Mouse (Mus musculus): Measurements from ENCODE around the gene Xrcc3. TPM values are rescaled to one million over a fixed set of nuclear protein-coding genes. Genes with fewer than 3 reads are reported as not detected.

The Xrcc3 gene
- total RNA-seq, 2 experiments from 2014 or later, result 1.9 to 2.2 TPM

DNA sequence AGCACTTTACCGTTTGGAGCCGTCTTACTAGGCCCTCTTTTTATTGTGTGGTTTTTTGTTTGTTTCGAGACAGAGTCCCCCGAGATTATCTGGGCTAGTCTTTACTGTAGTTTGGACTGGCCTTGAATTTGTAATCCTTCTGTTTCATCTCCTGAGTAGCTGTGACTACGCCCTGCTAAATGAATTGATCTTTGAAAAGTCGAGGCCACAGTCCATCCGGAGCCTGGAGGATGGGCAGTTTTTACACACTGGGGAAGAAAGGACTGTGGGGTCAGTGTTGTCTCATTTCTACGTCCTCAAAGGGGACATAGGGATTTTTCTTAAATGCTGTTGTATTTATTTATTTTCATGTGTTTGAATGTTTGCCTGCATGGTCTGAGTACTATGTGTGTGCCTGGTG lies 4.3 kb upstream of the Xrcc3 start:
- DNase-seq (ENCODE audit: low spot score), result no peak
- intact Hi-C loops (cut with DNase I), result no loop called here

DNA sequence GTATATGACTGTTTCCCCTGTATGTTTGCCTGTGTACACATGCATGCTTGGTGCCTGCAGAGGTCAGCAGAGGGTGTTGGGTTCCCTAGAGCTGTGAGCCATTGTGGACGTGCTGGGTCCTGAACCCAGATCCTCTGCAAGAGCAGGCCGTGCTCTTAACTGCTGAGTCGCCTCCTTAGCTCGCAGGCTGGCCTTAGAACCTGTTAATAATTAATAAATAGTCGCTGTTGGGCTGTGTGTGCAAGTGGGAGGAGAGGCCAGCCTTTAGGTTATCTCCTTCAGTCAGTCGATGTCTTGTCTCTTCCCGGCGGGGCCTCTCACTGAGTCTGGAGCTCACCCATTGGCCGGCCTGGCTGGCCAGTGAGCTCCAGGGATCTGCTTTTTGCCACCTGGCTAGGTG lies 3.3 kb upstream of the Xrcc3 start:
- intact Hi-C loops (cut with DNase I), result no loop called here
- no peak for DNase-seq (ENCODE audit: low spot score)

DNA sequence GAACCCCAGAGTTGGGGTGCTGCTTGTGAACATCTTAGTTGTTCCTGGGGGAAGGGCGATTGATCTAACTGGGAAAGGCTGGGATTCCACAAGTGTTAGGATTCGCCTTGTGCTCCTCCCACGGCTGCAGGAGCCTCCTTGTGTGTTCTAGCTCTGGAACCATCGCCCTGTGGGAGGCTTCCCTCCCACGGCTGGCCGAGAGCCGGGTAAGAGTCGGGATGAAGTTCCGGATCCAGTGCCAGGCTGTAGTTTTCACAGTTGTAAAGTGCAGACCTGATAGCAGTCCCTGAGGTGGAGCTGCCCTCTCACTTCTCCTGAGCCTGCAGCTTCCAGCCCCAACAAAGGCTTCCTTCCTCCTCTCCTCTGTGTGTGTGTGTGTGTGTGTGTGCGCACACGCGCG lies 2.9 kb upstream of the Xrcc3 start:
- intact Hi-C loops (cut with DNase I), result no loop called here
- peak; percentile 35 for DNase-seq (ENCODE audit: low spot score)

DNA sequence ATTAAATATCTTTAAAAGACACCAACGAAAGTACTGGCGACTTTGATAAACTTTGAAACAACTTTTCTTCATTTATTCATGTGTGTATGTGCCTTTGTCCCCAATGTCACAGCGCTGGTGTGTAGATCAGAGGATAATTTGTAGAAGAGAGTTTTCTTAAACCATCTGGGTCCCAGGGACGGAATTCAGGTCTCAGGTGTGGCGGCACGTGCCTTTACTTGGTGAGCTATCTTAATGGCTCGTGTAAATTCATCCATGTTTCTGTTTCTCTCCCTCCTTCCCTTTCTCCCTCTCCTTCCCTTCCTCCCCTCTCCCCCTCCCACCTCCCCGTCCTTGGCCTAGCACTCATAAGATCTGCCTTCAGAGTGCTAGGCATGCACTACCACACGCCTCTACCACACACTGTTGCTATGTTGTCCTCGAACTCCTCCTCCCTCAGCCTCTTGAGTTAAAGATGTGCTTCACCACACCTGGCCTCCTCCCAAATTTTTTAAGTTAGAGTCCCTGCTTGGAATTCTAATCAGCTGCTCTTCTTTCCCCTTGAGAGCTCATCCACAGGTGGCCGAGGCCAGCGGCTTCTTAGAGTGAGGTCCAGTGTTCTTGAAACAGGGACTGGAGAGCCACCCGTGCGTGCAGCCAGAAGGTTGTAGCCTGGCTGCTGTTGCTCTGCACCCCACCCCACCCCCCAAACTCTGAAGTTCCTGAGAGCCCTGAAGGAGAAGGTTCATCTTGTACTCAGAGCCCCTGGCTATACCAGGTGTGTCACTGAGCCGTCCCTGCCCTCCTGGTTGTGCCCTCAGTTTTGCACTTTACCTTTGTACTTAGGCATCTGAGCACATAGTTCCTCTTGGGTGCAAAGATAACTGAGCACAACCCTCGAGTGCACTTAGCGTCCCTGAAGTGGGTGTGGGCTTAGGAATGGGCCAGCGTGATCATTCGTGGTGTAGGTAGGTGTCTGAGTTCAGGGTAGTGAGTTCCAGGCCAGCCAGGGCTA lies 1.4 kb upstream of the Xrcc3 start:
- intact Hi-C loops (cut with DNase I), result loop anchor here (5.0 kb wide), 1 partner anchor 58 kb away; the partner anchor contains the start of gene Klc1
- DNase-seq (ENCODE audit: low spot score), result no peak

DNA sequence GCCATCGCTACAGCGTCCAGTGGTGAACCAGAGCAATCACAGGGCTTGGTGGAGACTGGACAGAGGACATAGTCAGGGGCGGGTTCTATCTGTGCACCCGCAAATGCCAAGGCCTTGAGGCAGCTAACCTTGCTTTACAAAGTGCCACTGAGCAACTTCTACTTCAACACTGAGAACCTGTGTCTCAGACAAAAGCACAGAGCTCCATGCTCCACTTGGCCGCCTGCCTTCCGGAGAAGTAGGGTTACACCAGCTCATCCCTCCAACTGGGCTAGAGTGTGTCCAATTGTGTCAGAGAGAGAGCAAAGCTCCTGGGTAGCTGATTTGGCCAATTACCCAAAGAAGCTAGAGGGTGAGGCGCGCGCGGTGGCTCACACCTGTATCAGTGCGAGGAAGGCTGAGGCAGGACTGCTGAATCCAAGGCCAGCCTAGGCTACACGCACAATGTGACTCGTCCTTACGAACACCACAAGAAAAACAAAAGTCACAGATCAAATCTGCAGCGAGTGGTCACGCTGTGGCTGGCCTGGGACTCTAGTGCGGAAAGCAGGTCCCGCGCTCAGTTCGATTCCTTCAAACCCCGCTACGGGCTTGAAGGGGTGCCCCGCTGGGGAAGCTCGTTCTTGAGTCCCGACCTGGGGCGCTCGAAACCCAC lies 435 bp downstream of the Xrcc3 start:
- intact Hi-C loops (cut with DNase I), result loop anchor here (5.0 kb wide), 1 partner anchor 56 kb away; the partner anchor contains the start of gene Klc1
- no peak for DNase-seq (ENCODE audit: low spot score)

DNA sequence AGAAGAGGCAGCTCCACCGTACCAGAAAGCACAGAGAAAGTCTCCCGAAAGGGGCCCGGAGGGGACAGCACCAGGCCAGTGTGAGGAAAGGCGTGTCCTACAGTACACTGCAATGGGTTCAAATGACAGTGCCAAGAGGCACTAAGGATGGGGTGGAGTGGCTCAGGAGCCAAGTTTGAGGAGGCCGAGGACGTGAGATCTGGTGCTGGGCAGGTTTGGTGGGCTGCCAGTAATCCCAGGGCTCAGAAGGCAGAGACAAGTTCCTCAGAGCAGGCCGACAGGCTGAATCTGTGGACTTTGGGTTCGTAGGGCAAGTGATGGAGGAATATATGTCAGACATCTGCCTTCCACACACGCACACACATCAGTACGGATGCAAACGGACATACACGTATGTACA lies 1.1 kb downstream of the Xrcc3 start:
- intact Hi-C loops (cut with DNase I), result loop anchor here (5.0 kb wide), 1 partner anchor 55 kb away; the partner anchor contains the start of gene Klc1
- no peak for DNase-seq (ENCODE audit: low spot score)

DNA sequence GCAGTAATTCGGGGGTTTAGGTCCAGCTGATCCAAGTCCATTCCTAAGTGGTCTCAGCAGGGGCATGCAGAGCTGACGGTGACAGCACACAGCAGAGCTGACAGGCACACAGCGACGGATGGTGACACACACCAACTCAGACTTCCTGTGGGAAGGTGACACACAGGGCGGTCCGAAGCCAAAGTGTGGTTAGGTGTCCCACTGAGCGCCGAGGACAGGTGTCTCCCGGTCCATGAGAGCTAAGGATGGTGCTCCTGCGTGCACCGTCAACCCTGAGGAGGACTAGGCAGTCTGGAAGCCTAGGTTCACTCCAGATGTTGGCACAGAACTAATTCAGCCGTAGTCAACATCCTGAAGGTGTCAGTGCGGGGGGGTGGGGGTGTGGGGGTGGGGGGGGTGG lies 1.6 kb downstream of the Xrcc3 start:
- DNase-seq (ENCODE audit: low spot score), result no peak
- intact Hi-C loops (cut with DNase I), result loop anchor here (5.0 kb wide), 1 partner anchor 55 kb away; the partner anchor contains the start of gene Klc1

DNA sequence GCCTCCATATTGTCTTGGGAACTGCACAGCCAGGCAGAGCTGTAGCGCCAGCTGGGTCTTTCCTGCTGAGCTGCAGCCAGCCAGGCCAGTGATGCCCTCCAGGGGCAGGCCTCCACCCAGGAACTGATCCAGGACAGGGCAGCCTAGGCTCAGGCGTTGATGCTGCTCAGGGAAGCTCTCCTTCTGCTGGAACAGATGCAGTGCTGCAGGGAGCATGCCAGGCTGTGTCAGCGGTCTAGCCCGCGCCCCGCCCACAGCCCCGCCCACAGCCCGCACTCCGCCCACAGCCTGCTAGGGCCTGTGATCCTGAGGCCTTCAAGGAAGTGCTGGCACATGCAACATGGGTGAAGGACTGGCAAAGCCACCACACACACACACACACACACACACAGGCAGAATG lies 3.9 kb downstream of the Xrcc3 start:
- DNase-seq (ENCODE audit: low spot score), result peak; percentile 46
- intact Hi-C loops (cut with DNase I), result loop anchor here (2.0 to 5.0 kb wide), 2 partner anchors 15 to 52 kb away; partner anchors contain the start of gene Klc1

DNA sequence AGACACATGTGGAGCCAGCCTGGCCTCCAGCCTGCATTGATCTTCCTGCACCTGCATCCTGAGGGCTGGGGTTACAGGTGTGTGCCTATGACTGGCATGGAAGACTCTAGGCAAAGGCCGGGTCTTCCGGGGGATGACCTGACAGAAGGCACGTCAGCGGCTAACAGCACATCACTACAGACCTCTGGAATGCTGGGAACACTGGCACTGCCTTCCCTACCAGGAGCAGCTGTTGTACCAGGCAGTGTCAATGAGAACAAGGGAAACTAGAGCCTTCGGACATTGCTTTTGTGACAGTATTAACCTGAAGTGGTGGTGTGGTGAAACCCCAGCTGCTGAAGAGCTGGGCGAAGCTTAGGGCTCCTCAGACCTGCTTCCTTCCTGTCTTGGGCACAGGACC lies 4.9 kb downstream of the Xrcc3 start:
- DNase-seq (ENCODE audit: low spot score), result no peak
- intact Hi-C loops (cut with DNase I), result loop anchor here (2.0 kb wide), 1 partner anchor 14 kb away; no protein-coding TSS in a partner anchor

DNA sequence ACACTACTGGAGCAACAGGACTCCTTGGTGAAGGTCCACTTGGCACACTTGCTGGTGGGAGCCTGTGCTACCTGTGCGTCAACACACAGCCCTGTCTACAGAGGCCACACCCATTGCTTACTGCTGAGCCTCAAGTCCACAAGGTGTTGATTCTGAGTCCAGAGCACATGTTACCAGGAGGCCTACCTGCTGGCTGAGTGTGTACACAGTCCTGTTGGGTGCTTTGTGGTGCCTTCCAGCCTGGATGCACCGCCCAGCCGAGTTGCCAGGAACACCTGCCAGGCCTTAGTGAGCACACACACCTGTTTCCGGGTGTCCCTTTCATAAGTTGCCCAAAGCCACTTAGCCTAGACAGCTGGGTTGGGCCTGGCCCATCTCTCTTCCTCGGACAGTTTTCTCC lies 10.1 kb downstream of the Xrcc3 start:
- intact Hi-C loops (cut with DNase I), result no loop called here
- DNase-seq (ENCODE audit: low spot score), result no peak

DNA sequence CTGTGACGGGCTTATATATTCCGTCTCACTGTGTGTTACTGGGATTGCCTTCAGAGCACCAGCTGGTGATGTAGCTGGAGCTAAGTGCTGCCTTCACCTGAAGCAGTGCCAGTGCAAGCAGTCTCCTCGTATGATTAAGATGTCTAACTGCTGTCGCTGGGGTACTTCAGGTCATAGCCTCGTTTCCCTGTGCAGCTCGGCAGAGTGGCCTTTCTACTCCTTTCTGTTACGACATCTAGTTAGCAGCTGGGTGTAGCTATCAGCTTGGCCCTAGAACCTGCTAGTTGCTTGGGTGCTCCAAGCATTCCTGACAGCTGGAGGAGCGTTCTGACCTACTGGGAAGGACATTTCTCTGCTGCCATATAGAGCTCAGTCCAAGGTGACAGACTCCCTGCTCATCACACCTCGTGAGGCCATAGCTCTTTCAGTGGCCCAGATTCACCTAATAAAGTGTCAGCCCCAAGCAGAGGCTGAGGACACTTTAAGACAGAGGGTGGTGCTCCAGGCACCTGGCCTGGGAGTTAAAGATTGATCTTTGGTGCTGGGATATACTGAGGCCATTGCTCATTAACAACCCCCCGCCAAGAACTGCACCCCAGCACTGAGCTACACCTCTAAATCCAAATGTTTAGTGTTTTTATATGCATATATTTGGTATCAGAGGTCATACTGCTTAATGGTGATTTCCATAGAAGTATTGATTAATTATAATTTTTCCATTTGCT lies 13.1 kb downstream of the Xrcc3 start:
- no peak for DNase-seq (ENCODE audit: low spot score)
- intact Hi-C loops (cut with DNase I), result no loop called here

DNA sequence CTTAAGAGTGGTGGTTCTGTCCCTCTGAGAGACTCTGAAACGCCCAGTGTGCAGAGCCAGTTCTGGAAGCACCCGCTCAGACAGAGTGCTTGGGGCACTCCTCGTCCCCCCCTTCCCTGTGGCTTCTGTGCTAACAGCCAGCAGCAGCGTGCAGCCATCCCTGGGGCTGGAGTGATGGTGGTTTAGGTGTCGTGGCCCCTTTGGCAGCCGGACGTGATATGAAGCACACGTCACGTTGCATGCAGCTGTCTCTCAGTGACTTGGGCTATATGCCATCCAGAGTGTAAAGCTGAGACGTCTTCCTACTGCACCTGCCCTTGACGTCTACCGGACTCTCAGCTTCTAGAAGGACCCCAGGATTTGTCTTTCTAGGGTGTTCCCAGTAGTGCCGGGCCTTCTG lies 15.2 kb downstream of the Xrcc3 start:
- no peak for DNase-seq (ENCODE audit: low spot score)
- intact Hi-C loops (cut with DNase I), result no loop called here

DNA sequence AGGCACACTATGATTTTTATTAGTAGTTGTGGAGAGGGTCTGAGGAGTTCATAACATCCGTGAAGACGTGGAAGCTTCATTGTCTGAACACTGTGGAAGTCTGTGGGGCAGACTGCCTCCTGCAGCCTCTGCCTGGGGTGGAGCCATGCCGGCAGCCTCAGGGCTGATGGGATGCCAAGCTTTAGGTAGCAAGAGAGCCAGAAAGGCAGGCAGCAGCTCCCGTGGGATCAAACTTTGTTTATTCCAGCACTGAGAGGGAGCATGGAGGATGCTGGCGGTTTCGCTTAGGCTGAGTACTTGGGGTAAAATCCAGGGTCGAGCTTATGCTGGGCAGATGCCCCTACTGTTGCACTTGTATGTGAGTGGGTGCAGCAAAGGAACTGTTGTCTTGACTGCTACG lies 16.4 kb downstream of the Xrcc3 start:
- intact Hi-C loops (cut with DNase I), result no loop called here
- DNase-seq (ENCODE audit: low spot score), result no peak

DNA sequence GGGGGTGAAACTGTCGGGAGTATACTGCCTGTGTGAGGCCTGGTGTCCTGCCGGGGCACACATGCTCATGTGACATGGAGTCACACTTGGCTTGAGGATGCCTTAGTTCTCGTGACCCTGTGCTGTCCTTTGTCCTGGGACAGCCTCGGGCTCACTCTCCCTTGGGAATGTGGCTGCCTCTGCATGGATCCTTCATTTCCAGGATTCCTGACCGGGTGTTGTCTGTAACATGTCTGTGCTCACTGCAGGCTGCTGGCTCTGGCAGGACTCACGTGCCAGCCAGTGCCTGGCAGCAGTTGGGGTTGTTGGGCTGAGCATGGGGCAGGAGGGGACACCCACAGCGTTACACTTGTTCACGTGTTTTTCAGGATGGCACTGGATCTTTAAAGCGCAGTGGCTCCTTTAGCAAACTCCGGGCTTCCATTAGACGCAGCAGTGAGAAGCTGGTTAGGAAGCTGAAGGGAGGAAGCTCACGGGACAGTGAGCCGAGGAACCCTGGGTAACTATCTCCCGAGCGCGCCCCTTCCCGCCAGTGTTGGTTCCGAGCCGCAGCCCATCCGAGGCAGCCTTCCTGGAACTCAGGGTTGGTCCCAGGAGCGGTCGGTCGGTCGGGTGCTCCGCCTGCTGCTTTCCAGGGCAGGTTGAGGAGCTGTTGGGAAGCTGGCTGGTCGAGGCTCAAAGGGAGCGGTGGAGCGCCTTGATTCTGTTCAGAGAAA lies 18.3 kb downstream of the Xrcc3 start:
- intact Hi-C loops (cut with DNase I), result loop anchor here (2.0 kb wide), 1 partner anchor 13 kb away; no protein-coding TSS in a partner anchor
- DNase-seq (ENCODE audit: low spot score), result peak; percentile 47

DNA sequence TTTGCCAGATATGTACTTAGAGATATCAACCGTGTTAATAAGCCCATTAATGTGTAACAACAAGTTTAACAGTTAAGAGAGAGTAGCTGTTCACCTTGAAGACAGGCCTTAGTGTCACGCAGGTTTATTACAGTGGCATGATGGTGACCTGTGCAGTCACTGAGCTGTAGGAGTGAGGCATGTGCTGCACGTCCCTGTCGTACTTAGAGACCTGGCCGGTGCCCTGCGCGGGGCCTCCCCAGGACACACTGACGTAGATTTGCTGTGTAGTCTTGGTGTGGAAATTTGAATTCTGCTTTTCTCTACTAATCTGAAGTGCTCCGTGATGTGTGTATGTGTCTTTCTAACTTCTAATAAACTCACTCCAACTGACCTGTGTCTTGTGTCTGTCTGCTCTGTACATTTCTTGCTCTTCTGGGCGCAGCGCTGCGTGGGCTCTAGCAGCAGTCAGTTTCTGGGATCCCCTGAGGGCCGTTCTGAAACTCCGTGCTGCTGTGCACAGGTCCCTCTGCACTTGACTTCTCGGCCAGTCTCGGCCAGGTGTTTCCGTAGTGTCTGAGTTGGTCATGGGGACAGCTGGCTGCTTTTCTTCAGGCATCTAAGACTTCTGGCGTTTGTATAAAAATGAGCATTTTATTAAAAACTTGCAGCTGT lies 19.0 kb downstream of the Xrcc3 start:
- intact Hi-C loops (cut with DNase I), result loop anchor here (2.0 kb wide), 1 partner anchor 14 kb away; no protein-coding TSS in a partner anchor
- no peak for DNase-seq (ENCODE audit: low spot score)

DNA sequence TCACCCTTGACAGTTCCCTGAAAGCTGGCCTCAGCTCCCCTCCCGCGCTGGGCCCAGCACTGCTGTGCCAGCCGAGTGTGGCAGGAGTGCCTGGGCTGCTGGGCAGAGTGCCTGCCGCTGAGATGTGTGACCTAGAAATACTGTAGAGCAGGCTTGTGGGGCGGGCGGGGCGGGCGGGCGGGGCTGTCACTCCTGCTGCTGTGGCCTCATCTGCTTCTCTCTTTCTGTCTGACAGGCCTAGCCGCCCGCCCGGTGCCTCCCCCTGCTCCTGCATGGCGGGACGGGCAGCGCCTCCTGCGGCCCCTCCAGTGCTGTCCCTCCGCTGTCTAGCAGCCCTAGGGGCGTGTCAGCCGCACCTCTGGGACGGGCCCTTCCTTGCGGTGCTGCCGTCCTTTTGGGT lies 19.6 kb downstream of the Xrcc3 start:
- no peak for DNase-seq (ENCODE audit: low spot score)
- intact Hi-C loops (cut with DNase I), result loop anchor here (2.0 kb wide), 1 partner anchor 15 kb away; no protein-coding TSS in a partner anchor

DNA sequence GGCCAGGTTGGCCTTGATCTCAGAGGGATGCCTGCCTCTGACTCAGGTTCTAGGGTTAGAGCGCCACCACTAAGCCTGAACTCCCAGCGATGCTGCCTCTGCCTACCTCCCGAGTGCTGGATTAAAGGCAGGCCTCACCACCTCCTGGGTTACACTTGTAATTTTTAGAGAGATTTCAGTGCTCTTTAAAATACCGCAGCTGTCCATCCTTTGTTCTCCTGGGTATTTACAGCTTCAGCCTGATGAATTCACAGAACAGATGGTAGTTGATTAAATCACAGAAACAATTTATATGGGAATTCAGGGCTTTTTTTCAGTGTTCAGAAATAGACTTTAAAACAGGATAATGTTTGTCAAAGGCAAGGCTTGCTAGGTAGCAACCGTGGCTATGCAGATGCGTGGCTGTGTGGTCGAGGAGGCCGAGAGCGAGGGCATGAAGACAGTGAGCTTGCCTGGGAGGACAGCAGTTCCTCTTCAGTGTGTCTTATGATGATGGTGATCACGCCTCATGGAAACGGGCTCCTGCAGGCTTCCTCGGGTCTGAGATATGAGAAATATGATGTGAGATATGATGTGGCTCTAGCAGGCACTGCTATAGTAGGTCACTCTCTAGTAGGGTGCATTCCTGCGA lies 22.1 kb downstream of the Xrcc3 start:
- no peak for DNase-seq (ENCODE audit: low spot score)
- intact Hi-C loops (cut with DNase I), result no loop called here

DNA sequence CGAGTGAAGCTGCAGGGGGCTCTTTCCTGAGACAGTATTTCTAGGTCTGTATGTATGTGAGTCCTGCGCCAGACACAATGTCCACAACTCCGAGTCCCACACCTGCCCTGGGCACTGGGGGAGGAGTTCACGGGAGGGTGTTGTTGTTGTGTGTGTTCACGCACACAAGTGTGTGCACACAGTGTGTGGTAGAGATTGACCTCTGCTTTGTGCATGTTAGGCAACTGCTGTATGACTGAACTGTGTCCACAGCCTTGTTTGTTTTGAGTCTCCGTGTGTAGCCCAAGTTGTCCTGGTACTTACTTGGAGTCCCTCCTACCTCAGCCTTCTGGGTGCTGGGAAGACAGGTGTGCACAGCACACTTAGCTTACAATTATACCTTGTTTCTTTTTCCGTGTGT lies 23.0 kb downstream of the Xrcc3 start:
- DNase-seq (ENCODE audit: low spot score), result no peak
- intact Hi-C loops (cut with DNase I), result no loop called here
